Mouse (Mus musculus) E14TG2a.4 (cell line): ENCODE data around the gene Hdac10.

Experiments used
- CTCF ChIP-seq: conservative IDR thresholded peaks from 2 replicates; pipeline ENCODE4 v1.5.1; 2014; ENCODE audit warnings: low read length
- NANOG ChIP-seq: IDR thresholded peaks from 2 replicates; pipeline ENCODE4 v1.6.1; 2014; ENCODE audit warnings: borderline replicate concordance, low read length, mixed read lengths
- POU5F1 ChIP-seq: IDR thresholded peaks from 2 replicates; pipeline ENCODE4 v1.6.1; 2014; ENCODE audit warnings: low read length, borderline replicate concordance

GRCm38 (mm10) chr15:89122649-89123366 lies 5.7 kb downstream of the Hdac10 start, which contains the start of gene Tubgcp6:
- TF ChIP-seq CTCF (no peak), POU5F1 (no peak), NANOG (no peak)
